Mouse (Mus musculus): ENCODE measurements around the gene Lmo1.

- TF ChIP-seq CTCF (IDR thresholded peaks at IDR 0.05; ENCODE audit: extremely low read depth, insufficient read depth, insufficient read length, insufficient replicate concordance) (no peak), POLR2A (IDR thresholded peaks at IDR 0.05; ENCODE audit: low read depth, low read length) (no peak)
Observed at GRCm38 (mm10) chr7:109209804-109210203, 34.8 kb upstream of the Lmo1 start.
